In genomic region chr11:29676718-29677117, GRCm38 (mm10) we compare ENCODE assay signal across 12 mouse cellular contexts. TPM values are rescaled to one million over a fixed set of nuclear protein-coding genes. Genes with fewer than 3 reads are reported as not detected.
DNase-seq lines count a peak whose midpoint lies in the region; ATAC-seq and TF ChIP-seq lines count a peak whose summit lies in the region.
"Had no signal": no experiment of that assay in that cellular context is flagged by ENCODE, and none has a peak within 500 bp of the region (broad histone marks: within the 10 kb centered on the region; RNA-seq: fewer than 3 reads in every experiment).

No protein-coding gene starts in this region.

- H3K4me1 ChIP-seq in kidney, postnatal 0 days (replicated peaks; ENCODE audit: insufficient read depth, low read length), result no peaks in the 10 kb centered on the region
- H3K4me1 ChIP-seq in kidney, embryonic 15.5 days, result no peaks in the 10 kb centered on the region
- no peaks in the 10 kb centered on the region; a peak in 1 of 4 replicates for H3K4me1 ChIP-seq in MEL (ENCODE audit: control insufficient read depth in 1 of 2, insufficient read depth in 2 of 2, low read length in 2 of 2)
- H3K4me1 ChIP-seq in liver, postnatal 0 days (ENCODE audit: insufficient read depth), result no peaks in the 10 kb centered on the region

- no peak for TF ChIP-seq POLR2A in MEL (IDR thresholded peaks at IDR 0.05; ENCODE audit: control insufficient read depth in 1 of 2, insufficient read depth in 1 of 2, low read depth in 1 of 2, low read length in 2 of 2, poor library complexity in 1 of 2)

- TF ChIP-seq RAD21 in MEL (IDR thresholded peaks at IDR 0.05; ENCODE audit: low read depth, low read length), result peak; percentile 13; the same call in 1 of the 2 replicates

- 88% methylated on average over 4 of the region's 4 CpGs for WGBS in kidney, postnatal 0 days
- 98% methylated on average over 4 of the region's 4 CpGs for WGBS in kidney, embryonic 15.5 days
- WGBS in liver, postnatal 0 days (ENCODE audit: insufficient replicate concordance), result 90% methylated on average over 3 of the region's 4 CpGs

- 0 out of 2 replicates have a peak, but pooled peaks have one; percentile 16 for TF ChIP-seq CTCF in kidney, postnatal 0 days (IDR thresholded peaks at IDR 0.05; ENCODE audit: low read depth)
- peak; percentile 26 to 53 (median 44) for TF ChIP-seq CTCF in MEL (IDR thresholded peaks at IDR 0.05 in 2 of 3, conservative IDR thresholded peaks at IDR 0.05 in 1 of 3; ENCODE audit: control insufficient read depth in 1 of 3, insufficient read depth in 1 of 3, low read depth in 2 of 3, low read length in 3 of 3, poor library complexity in 1 of 3, severe bottlenecking in 1 of 3)
- peak; percentile 56 for TF ChIP-seq CTCF in liver, postnatal 0 days (IDR thresholded peaks at IDR 0.05; ENCODE audit: low read depth)

- H3K4me3 ChIP-seq in kidney, postnatal 0 days (replicated peaks; ENCODE audit: low read depth, low read length), result no peak overlapping the region
- no peak overlapping the region for H3K4me3 ChIP-seq in kidney, embryonic 15.5 days (replicated peaks)
- H3K4me3 ChIP-seq in MEL (ENCODE audit: control insufficient read depth in 1 of 2, insufficient read depth in 1 of 2, low read depth in 2 of 2, low read length in 2 of 2), result no peak overlapping the region
- no peak overlapping the region for H3K4me3 ChIP-seq in liver, postnatal 0 days (ENCODE audit: low read depth, low read length)

- H3K79me2 ChIP-seq in MEL (ENCODE audit: control insufficient read depth, insufficient read depth, low read length, poor library complexity), result no peaks in the 10 kb centered on the region

- no peak overlapping the region for H3K4me2 ChIP-seq in kidney, postnatal 0 days (ENCODE audit: low read length)
- H3K4me2 ChIP-seq in kidney, embryonic 15.5 days, result no peak overlapping the region
- H3K4me2 ChIP-seq in liver, postnatal 0 days (ENCODE audit: low read depth, low read length), result no peak overlapping the region
- H3K4me2 ChIP-seq: heart, embryonic 11.5 days had no signal

- ATAC-seq in kidney, postnatal 0 days (replicated peaks; ENCODE audit: low FRiP score, low read depth), result no peak
- no peak for ATAC-seq in kidney, embryonic 15.5 days (replicated peaks; ENCODE audit: low FRiP score)
- ATAC-seq in liver, postnatal 0 days, result no peak

- H3K27ac ChIP-seq in kidney, postnatal 0 days, result no peak overlapping the region
- H3K27ac ChIP-seq in kidney, embryonic 15.5 days, result no peak overlapping the region
- no peak overlapping the region for H3K27ac ChIP-seq in MEL (ENCODE audit: control insufficient read depth, low read depth, low read length)
- H3K27ac ChIP-seq in liver, postnatal 0 days (ENCODE audit: low read depth), result no peak overlapping the region
- H3K27ac ChIP-seq: macrophage had no signal

- no peak for TF ChIP-seq EP300 in MEL (IDR thresholded peaks at IDR 0.05; ENCODE audit: low read depth in 1 of 2, low read length in 2 of 2)
- no peak for TF ChIP-seq EP300 in liver, postnatal 0 days (IDR thresholded peaks at IDR 0.05; ENCODE audit: low read depth)

- no peaks in the 10 kb centered on the region for H3K27me3 ChIP-seq in kidney, postnatal 0 days (ENCODE audit: insufficient read depth, low read length)
- H3K27me3 ChIP-seq in kidney, embryonic 15.5 days, result no peaks in the 10 kb centered on the region
- no peaks in the 10 kb centered on the region for H3K27me3 ChIP-seq in MEL (ENCODE audit: control insufficient read depth in 1 of 2, insufficient read depth in 2 of 2, low read length in 2 of 2)
- no peaks in the 10 kb centered on the region for H3K27me3 ChIP-seq in liver, postnatal 0 days (ENCODE audit: insufficient read depth, low read length)

- no peak for DNase-seq in kidney, postnatal 0 days (ENCODE audit: low spot score)
- DNase-seq in A20 (ENCODE audit: low read depth, low spot score) (peak; percentile 42), MEL (ENCODE audit: low read depth, low spot score) (peak; percentile 47)
- peak; percentile 38 for DNase-seq in liver, postnatal 0 days
- no peak for DNase-seq in urinary bladder, adult 18-20 months (ENCODE audit: low spot score in 2 of 2)
- DNase-seq in heart, adult 8-10 months (ENCODE audit: low spot score), result no peak
- DNase-seq in ovary, postnatal 14 days (ENCODE audit: low spot score), result no peak
- DNase-seq: layer of hippocampus, postnatal 36 days; right cerebral cortex, postnatal 25 days had no signal

- no peak overlapping the region for H3K9ac ChIP-seq in kidney, postnatal 0 days (ENCODE audit: low read depth, low read length)
- H3K9ac ChIP-seq in kidney, embryonic 15.5 days, result no peak overlapping the region
- no peak overlapping the region for H3K9ac ChIP-seq in MEL (ENCODE audit: control insufficient read depth, low read depth, low read length, poor library complexity, severe bottlenecking)
- H3K9ac ChIP-seq in liver, postnatal 0 days (replicated peaks), result no peak overlapping the region

- H3K36me3 ChIP-seq in kidney, postnatal 0 days (ENCODE audit: insufficient read depth, low read length), result no peaks in the 10 kb centered on the region
- no peaks in the 10 kb centered on the region for H3K36me3 ChIP-seq in kidney, embryonic 15.5 days
- 0 out of 4 replicates have a peak, but pooled peaks cover 0 to 2% of the 10 kb centered on the region in 2 experiments for H3K36me3 ChIP-seq in MEL (ENCODE audit: control insufficient read depth in 1 of 2, insufficient read depth in 2 of 2, low read length in 2 of 2)
- H3K36me3 ChIP-seq in liver, postnatal 0 days (replicated peaks; ENCODE audit: insufficient read depth, low read length), result no peaks in the 10 kb centered on the region

- H3K9me3 ChIP-seq in kidney, postnatal 0 days (replicated peaks; ENCODE audit: low read length), result no peaks in the 10 kb centered on the region
- no peaks in the 10 kb centered on the region for H3K9me3 ChIP-seq in kidney, embryonic 15.5 days (replicated peaks)
- no peaks in the 10 kb centered on the region for H3K9me3 ChIP-seq in MEL (replicated peaks; ENCODE audit: insufficient read depth, low read length)
- no peaks in the 10 kb centered on the region for H3K9me3 ChIP-seq in liver, postnatal 0 days (ENCODE audit: low read length)

TF ChIP-seq in MEL, 35 proteins besides CTCF, POLR2A, EP300 and RAD21:
- no peak for TF ChIP-seq MAZ (IDR thresholded peaks at IDR 0.05; ENCODE audit: low read depth, low read length)
- no peak for TF ChIP-seq ETS1 (IDR thresholded peaks at IDR 0.05; ENCODE audit: low read depth, low read length)
- TF ChIP-seq TBP (IDR thresholded peaks at IDR 0.05; ENCODE audit: low read depth, low read length), result no peak
- TF ChIP-seq SMC3 (IDR thresholded peaks at IDR 0.05; ENCODE audit: low read depth, low read length), result peak; percentile 49
- no peak for TF ChIP-seq NELFE (IDR thresholded peaks at IDR 0.05; ENCODE audit: low read depth, low read length)
- TF ChIP-seq ZNF384 (IDR thresholded peaks at IDR 0.05; ENCODE audit: low read depth, low read length), result peak; percentile 35; the same call in 1 of the 2 replicates
- TF ChIP-seq POLR2AphosphoS5 (IDR thresholded peaks at IDR 0.05; ENCODE audit: borderline replicate concordance, low read depth, low read length), result no peak

RNA-seq across cellular contexts. Expression of gene Rtn4, which starts 16.0 kb away (rescaled TPM):
- polyA plus RNA-seq in kidney, postnatal 0 days (2015; fragmentation: Nextera tagmentation; extraction: Ambion mirVana), result 62.2 and 75.0 TPM in 2 replicates
- polyA plus RNA-seq in kidney, embryonic 15.5 days (2015; fragmentation: Nextera tagmentation; extraction: Ambion mirVana), result 54.8 and 56.0 TPM in 2 replicates
- total RNA-seq in MEL (2012; rRNA removed), result 46.5 and 53.1 TPM in 2 replicates
- polyA plus RNA-seq in MEL (2012; ENCODE audit: insufficient read depth in 1 of 2, insufficient read length in 2 of 2, low read depth in 1 of 2, low replicate concordance in 2 of 2, missing spikeins in 1 of 2), result 100 to 1,000 TPM in 1 of 2 experiments, 10 to 100 TPM in 1; 57.8 to 202 TPM
- polyA plus RNA-seq in liver, postnatal 0 days (2015; fragmentation: Nextera tagmentation; extraction: Ambion mirVana), result 57.1 and 59.3 TPM in 2 replicates
- 10 to 100 TPM; 74.8 to 89.2 (median 82.4) TPM for total RNA-seq in heart, adult 8-10 months (2022)

Comparison
In these comparisons a context has a peak if more than half of its experiments do, and no peak if none do; other contexts are left out.
1. DNase-seq: peak in A20 (single experiment), MEL (single experiment) and liver, postnatal 0 days (single experiment); none in kidney, postnatal 0 days (single experiment), urinary bladder, adult 18-20 months (0 of 2), heart, adult 8-10 months (single experiment) and ovary, postnatal 14 days (single experiment).
2. Peak in every context shown above with its lines, with median percentiles within 50 percentile points of each other: CTCF ChIP-seq.